14 mouse cellular contexts compared by ENCODE assay signal in the genomic region with DNA sequence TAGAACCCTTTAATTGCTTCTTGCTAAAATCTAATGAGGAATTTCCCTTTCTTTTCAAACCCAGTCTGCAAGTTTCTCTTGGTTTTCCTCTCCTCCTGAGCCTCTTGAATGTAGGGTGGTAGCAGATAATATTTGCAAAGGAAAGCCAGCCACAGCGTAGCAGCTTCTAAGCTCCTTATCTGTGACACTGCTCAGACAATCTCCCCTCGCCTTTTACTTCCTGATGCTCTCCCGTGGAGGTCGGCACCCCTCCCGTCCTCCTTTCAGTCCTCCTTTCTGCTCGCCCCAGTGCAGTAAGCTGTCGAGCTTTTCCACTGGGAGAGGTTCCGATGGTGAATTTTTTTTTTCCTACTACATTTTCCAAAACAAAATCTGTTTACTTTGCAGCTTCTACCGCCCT. TPM values are rescaled to one million over a fixed set of nuclear protein-coding genes. Genes with fewer than 3 reads are reported as not detected.
A peak's percentile ranks its signal among the peaks of the same experiment; 100 is the strongest.
DNase-seq lines count a peak whose midpoint lies in the region; ATAC-seq and TF ChIP-seq lines count a peak whose summit lies in the region.
"Had no signal": no experiment of that assay in that cellular context is flagged by ENCODE, and none has a peak within 500 bp of the region (broad histone marks: within the 10 kb centered on the region; RNA-seq: fewer than 3 reads in every experiment).

No protein-coding gene starts in this region.

- peaks cover 2 to 5% of the 10 kb centered on the region in 2 experiments; a peak in 2 of 4 replicates for H3K4me1 ChIP-seq in heart, embryonic 14.5 days (ENCODE audit: control insufficient read depth in 2 of 2, insufficient read depth in 2 of 2, low read length in 2 of 2)
- no peaks in the 10 kb centered on the region for H3K4me1 ChIP-seq in lung, postnatal 0 days (ENCODE audit: insufficient read depth, low read depth, low read length)
- peaks cover 15% of the 10 kb centered on the region for H3K4me1 ChIP-seq in liver, embryonic 12.5 days
- H3K4me1 ChIP-seq in midbrain, embryonic 13.5 days (replicated peaks), result peaks cover 5% of the 10 kb centered on the region
- H3K4me1 ChIP-seq: limb, embryonic 12.5 days; neural tube, embryonic 12.5 days had no signal

- no peak overlapping the region for H3K27ac ChIP-seq in heart, embryonic 14.5 days (replicated peaks in 1 of 2; ENCODE audit: control insufficient read depth in 1 of 2, insufficient read depth in 1 of 2, low read depth in 2 of 2, low read length in 2 of 2)
- H3K27ac ChIP-seq in lung, postnatal 0 days (ENCODE audit: low read length), result no peak overlapping the region
- H3K27ac ChIP-seq in liver, embryonic 12.5 days, result no peak overlapping the region
- no peak overlapping the region for H3K27ac ChIP-seq in midbrain, embryonic 13.5 days
- H3K27ac ChIP-seq: gastrocnemius, adult 2 months; limb, embryonic 12.5 days; neural tube, embryonic 12.5 days had no signal

- H3K36me3 ChIP-seq in heart, embryonic 14.5 days (ENCODE audit: control insufficient read depth, insufficient read depth, low read length), result no peaks in the 10 kb centered on the region
- H3K36me3 ChIP-seq in lung, postnatal 0 days (ENCODE audit: insufficient read depth, low read length), result no peaks in the 10 kb centered on the region
- H3K36me3 ChIP-seq in liver, embryonic 12.5 days, result no peaks in the 10 kb centered on the region
- H3K36me3 ChIP-seq in midbrain, embryonic 13.5 days, result no peaks in the 10 kb centered on the region
- H3K36me3 ChIP-seq: G1E; limb, embryonic 12.5 days; neural tube, embryonic 12.5 days had no signal

- no peak for TF ChIP-seq CTCF in lung, postnatal 0 days (IDR thresholded peaks at IDR 0.05)

- H3K9ac ChIP-seq in heart, embryonic 14.5 days (ENCODE audit: low read length), result peak overlapping the region; percentile 44; the same call in 1 of the 2 replicates
- H3K9ac ChIP-seq in lung, postnatal 0 days (replicated peaks; ENCODE audit: low read depth), result no peak overlapping the region
- H3K9ac ChIP-seq in liver, embryonic 12.5 days, result peak overlapping the region; percentile 3; the same call in 1 of the 2 replicates
- no peak overlapping the region for H3K9ac ChIP-seq in midbrain, embryonic 13.5 days (replicated peaks)
- H3K9ac ChIP-seq: forebrain, postnatal 0 days; limb, embryonic 12.5 days; neural tube, embryonic 12.5 days had no signal

- no peak for TF ChIP-seq EP300 in lung, postnatal 0 days (IDR thresholded peaks at IDR 0.05)

- H3K4me2 ChIP-seq in heart, embryonic 14.5 days (ENCODE audit: low read length), result peak overlapping the region; percentile 45
- H3K4me2 ChIP-seq in lung, postnatal 0 days (replicated peaks; ENCODE audit: low read depth, low read length), result peak overlapping the region; percentile 22; the same call in 1 of the 2 replicates
- H3K4me2 ChIP-seq in liver, embryonic 12.5 days, result peak overlapping the region; percentile 58
- no peak overlapping the region for H3K4me2 ChIP-seq in midbrain, embryonic 13.5 days (replicated peaks)
- H3K4me2 ChIP-seq: limb, embryonic 12.5 days; neural tube, embryonic 12.5 days had no signal

- H3K9me3 ChIP-seq in heart, embryonic 14.5 days (ENCODE audit: control insufficient read depth, low read length), result no peaks in the 10 kb centered on the region
- H3K9me3 ChIP-seq in lung, postnatal 0 days (ENCODE audit: low read length), result no peaks in the 10 kb centered on the region
- H3K9me3 ChIP-seq in liver, embryonic 12.5 days (replicated peaks), result no peaks in the 10 kb centered on the region
- H3K9me3 ChIP-seq in midbrain, embryonic 13.5 days, result no peaks in the 10 kb centered on the region
- H3K9me3 ChIP-seq: neural tube, embryonic 12.5 days had no signal

- DNase-seq in heart, adult 18-20 months, result no peak
- DNase-seq in lung, postnatal 0 days (ENCODE audit: low spot score), result no peak
- DNase-seq in lung, postnatal 36 days, result no peak
- DNase-seq in c-Kit-positive CD71-positive TER-119-positive erythroid progenitor cells, embryonic 14.5 days (ENCODE audit: low spot score), result no peak
- DNase-seq: adrenal gland, postnatal 10 days; cerebellum, adult 9-11 months; forebrain, postnatal 0 days; gastrocnemius, adult 2 months had no signal

- no peak for ATAC-seq in heart, embryonic 14.5 days (ENCODE audit: insufficient number of reproducible peaks, insufficient read depth, low FRiP score, low read depth)
- ATAC-seq in lung, postnatal 0 days, result no peak
- ATAC-seq in liver, embryonic 12.5 days, result no peak
- no peak for ATAC-seq in midbrain, embryonic 13.5 days
- ATAC-seq: forebrain, postnatal 0 days had no signal

- peak overlapping the region in 1 of 2 experiments; percentile 3; a peak in 2 of 4 replicates for H3K4me3 ChIP-seq in heart, embryonic 14.5 days (ENCODE audit: control insufficient read depth in 1 of 2, insufficient read depth in 1 of 2, low read depth in 1 of 2, low read length in 2 of 2)
- no peak overlapping the region for H3K4me3 ChIP-seq in lung, postnatal 0 days (ENCODE audit: low read depth, low read length)
- peak overlapping the region; percentile 1 for H3K4me3 ChIP-seq in liver, embryonic 12.5 days
- no peak overlapping the region for H3K4me3 ChIP-seq in midbrain, embryonic 13.5 days (replicated peaks)
- H3K4me3 ChIP-seq: gastrocnemius, adult 2 months; limb, embryonic 12.5 days; neural tube, embryonic 12.5 days had no signal

- no peaks in the 10 kb centered on the region for H3K27me3 ChIP-seq in heart, embryonic 14.5 days (ENCODE audit: control insufficient read depth, insufficient read depth, low read length)
- H3K27me3 ChIP-seq in lung, postnatal 0 days (replicated peaks; ENCODE audit: insufficient read depth, low read length), result no peaks in the 10 kb centered on the region
- H3K27me3 ChIP-seq in liver, embryonic 12.5 days (replicated peaks), result no peaks in the 10 kb centered on the region
- H3K27me3 ChIP-seq in midbrain, embryonic 13.5 days, result no peaks in the 10 kb centered on the region
- H3K27me3 ChIP-seq: neural tube, embryonic 12.5 days had no signal

- 6% methylated on average over 9 of the region's 9 CpGs for WGBS in heart, embryonic 14.5 days
- WGBS in lung, postnatal 0 days, result 8% methylated on average over 9 of the region's 9 CpGs
- 7% methylated on average over 9 of the region's 9 CpGs for WGBS in liver, embryonic 12.5 days (ENCODE audit: insufficient replicate concordance)
- WGBS in midbrain, embryonic 13.5 days, result 17% methylated on average over 9 of the region's 9 CpGs

RNA-seq across cellular contexts. Expression of a gene that starts 5.3 kb away (rescaled TPM):
- 12.8 and 14.5 TPM in 2 replicates for polyA plus RNA-seq in heart, embryonic 14.5 days (2014; fragmentation: Nextera tagmentation; extraction: Ambion mirVana)
- 10 to 100 TPM; 12.9 to 20.2 TPM for total RNA-seq in heart, adult 18-20 months (2021)
- polyA plus RNA-seq in lung, postnatal 0 days (2015; fragmentation: Nextera tagmentation; extraction: Ambion mirVana), result 6.8 and 8.1 TPM in 2 replicates
- polyA plus RNA-seq in liver, embryonic 12.5 days (2016; fragmentation: Nextera tagmentation; extraction: Ambion mirVana), result 5.2 and 5.3 TPM in 2 replicates
- polyA plus RNA-seq in midbrain, embryonic 13.5 days (2015; fragmentation: Nextera tagmentation; extraction: Ambion mirVana), result 26.9 and 27.3 TPM in 2 replicates

RNA-seq across cellular contexts. Expression of a gene that starts 45.8 kb away (rescaled TPM):
- polyA plus RNA-seq in heart, embryonic 14.5 days (2014; fragmentation: Nextera tagmentation; extraction: Ambion mirVana), result 0.78 and 1.1 TPM in 2 replicates
- under 1 TPM; 0.37 to 0.85 TPM for total RNA-seq in heart, adult 18-20 months (2021)
- 29.6 and 37.6 TPM in 2 replicates for polyA plus RNA-seq in lung, postnatal 0 days (2015; fragmentation: Nextera tagmentation; extraction: Ambion mirVana)
- polyA plus RNA-seq in liver, embryonic 12.5 days (2016; fragmentation: Nextera tagmentation; extraction: Ambion mirVana), result 8.7 and 9.2 TPM in 2 replicates
- 5.3 and 6.0 TPM in 2 replicates for polyA plus RNA-seq in midbrain, embryonic 13.5 days (2015; fragmentation: Nextera tagmentation; extraction: Ambion mirVana)

RNA-seq across cellular contexts. Expression of a gene that starts 54.7 kb away (rescaled TPM):
- polyA plus RNA-seq in heart, embryonic 14.5 days (2014; fragmentation: Nextera tagmentation; extraction: Ambion mirVana), result 296 and 297 TPM in 2 replicates
- total RNA-seq in heart, adult 18-20 months (2021), result 100 to 1,000 TPM; 223 to 258 TPM
- 234 and 249 TPM in 2 replicates for polyA plus RNA-seq in lung, postnatal 0 days (2015; fragmentation: Nextera tagmentation; extraction: Ambion mirVana)
- 207 and 214 TPM in 2 replicates for polyA plus RNA-seq in liver, embryonic 12.5 days (2016; fragmentation: Nextera tagmentation; extraction: Ambion mirVana)
- polyA plus RNA-seq in midbrain, embryonic 13.5 days (2015; fragmentation: Nextera tagmentation; extraction: Ambion mirVana), result 375 and 391 TPM in 2 replicates

Comparison
In these comparisons a context has a peak if more than half of its experiments do, and no peak if none do; other contexts are left out.
1. H3K9ac ChIP-seq: peak in heart, embryonic 14.5 days (single experiment) and liver, embryonic 12.5 days (single experiment); none in lung, postnatal 0 days (single experiment) and midbrain, embryonic 13.5 days (single experiment).